Mouse (Mus musculus): Measurements from ENCODE around the gene Atxn3.

- TF ChIP-seq CTCF (IDR thresholded peaks at IDR 0.05; ENCODE audit: insufficient read depth, low read length): no peak
- no peak for TF ChIP-seq POLR2A (IDR thresholded peaks at IDR 0.05; ENCODE audit: borderline replicate concordance, extremely low read depth, low read depth, low read length)
Observed at GRCm38 (mm10) chr12:101958556-101958955, 510 bp upstream of the Atxn3 start.
